Mouse (Mus musculus) spleen, postnatal 10 days (tissue): ENCODE measurements around the gene Tnip1.
A peak's percentile ranks its signal among the peaks of the same experiment; 100 is the strongest.

Experiments used
- DNase-seq, 2 experiments: peaks; one replicate each; pipeline ENCODE4 v3.0.0; 2021 to 2022; ENCODE audit warnings: low spot score in 2 of 2

Gene Tnip1

GRCm38 (mm10) chr11:54962810-54963209, at the start of gene Tnip1:
TSS of gene Tnip1 (minus strand) at chr11:54962917.
- peak in 1 of 2 experiments; percentile 45 for DNase-seq

GRCm38 (mm10) chr11:55011440-55011839, 48.7 kb upstream of the Tnip1 start:
- no peak for DNase-seq

- no peak for DNase-seq
Observed at GRCm38 (mm10) chr11:55008230-55008629, 45.5 kb upstream of the Tnip1 start.

GRCm38 (mm10) chr11:55005684-55006083, 43.0 kb upstream of the Tnip1 start:
- no peak for DNase-seq

GRCm38 (mm10) chr11:55004970-55005502, 42.3 kb upstream of the Tnip1 start:
- no peak for DNase-seq

GRCm38 (mm10) chr11:54998708-54999107, 36.0 kb upstream of the Tnip1 start:
- no peak for DNase-seq

GRCm38 (mm10) chr11:54998284-54998683, 35.6 kb upstream of the Tnip1 start:
- peak; percentile 26 to 65 for DNase-seq

- no peak for DNase-seq
Observed at GRCm38 (mm10) chr11:54996176-54996575, 33.5 kb upstream of the Tnip1 start.

- no peak for DNase-seq
Observed at GRCm38 (mm10) chr11:54989920-54990319, 27.2 kb upstream of the Tnip1 start.

- no peak for DNase-seq
Observed at GRCm38 (mm10) chr11:54988754-54989349, 26.1 kb upstream of the Tnip1 start.

- DNase-seq = peak; percentile 41 to 71
Observed at GRCm38 (mm10) chr11:54987974-54988373, 25.3 kb upstream of the Tnip1 start.

- DNase-seq = no peak
Observed at GRCm38 (mm10) chr11:54985086-54985485, 22.4 kb upstream of the Tnip1 start.

- DNase-seq = no peak
Observed at GRCm38 (mm10) chr11:54984581-54984980, 21.9 kb upstream of the Tnip1 start.

- DNase-seq = peak; percentile 68 to 81
Observed at GRCm38 (mm10) chr11:54984085-54984484, 21.4 kb upstream of the Tnip1 start.

GRCm38 (mm10) chr11:54982520-54982919, 19.8 kb upstream of the Tnip1 start:
- no peak for DNase-seq

GRCm38 (mm10) chr11:54981630-54982029, 18.9 kb upstream of the Tnip1 start:
- no peak for DNase-seq

GRCm38 (mm10) chr11:54977385-54977937, 14.7 kb upstream of the Tnip1 start:
- DNase-seq = no peak

GRCm38 (mm10) chr11:54976351-54976750, 13.6 kb upstream of the Tnip1 start:
- no peak for DNase-seq

GRCm38 (mm10) chr11:54975756-54976155, 13.0 kb upstream of the Tnip1 start:
- no peak for DNase-seq

- DNase-seq = no peak
Observed at GRCm38 (mm10) chr11:54975340-54975739, 12.6 kb upstream of the Tnip1 start.

GRCm38 (mm10) chr11:54974639-54975038, 11.9 kb upstream of the Tnip1 start:
- no peak for DNase-seq

- DNase-seq = peak in 1 of 2 experiments; percentile 77
Observed at GRCm38 (mm10) chr11:54973481-54974212, 10.9 kb upstream of the Tnip1 start.

GRCm38 (mm10) chr11:54972789-54973188, 10.1 kb upstream of the Tnip1 start:
- DNase-seq = no peak
